Mouse (Mus musculus): ENCODE measurements around the gene Nradd. TPM values are rescaled to one million over a fixed set of nuclear protein-coding genes. Genes with fewer than 3 reads are reported as not detected.

Nradd gene
- polyA plus RNA-seq, 1 experiment from 2014 or later: 38.0 TPM

- H3K9me3 ChIP-seq: no peaks in the 10 kb centered on the region
- H3K27ac ChIP-seq (replicated peaks): peak overlapping the region; percentile 88
- H3K4me2 ChIP-seq: peak overlapping the region; percentile 97
- peak overlapping the region; percentile 53 for H3K4me3 ChIP-seq
- H3K36me3 ChIP-seq: peaks cover 45% of the 10 kb centered on the region
- no peak for ATAC-seq (ENCODE audit: low read depth)
- peaks cover 27% of the 10 kb centered on the region for H3K4me1 ChIP-seq (replicated peaks)
- no peaks in the 10 kb centered on the region for H3K27me3 ChIP-seq
- 40% methylated on average over 8 of the region's 8 CpGs for WGBS
- peak overlapping the region; percentile 78 for H3K9ac ChIP-seq
These were observed 646 bp downstream of the Nradd start for GRCm38 (mm10) chr9:110623416-110624195.

GRCm38 (mm10) chr9:110622621-110623219, 1.5 kb downstream of the Nradd start:
- Histone ChIP-seq H3K4me2 (no peak overlapping the region), H3K9me3 (no peaks in the 10 kb centered on the region), H3K36me3 (peaks cover 54% of the 10 kb centered on the region), H3K27ac (replicated peaks) (no peak overlapping the region), H3K4me1 (replicated peaks) (peaks cover 27% of the 10 kb centered on the region), H3K4me3 (no peak overlapping the region), H3K27me3 (no peaks in the 10 kb centered on the region), H3K9ac (no peak overlapping the region)
- ATAC-seq (ENCODE audit: low read depth): no peak
- WGBS: 87% methylated on average over 12 of the region's 12 CpGs

- ATAC-seq (ENCODE audit: low read depth): no peak
- Histone ChIP-seq H3K36me3 (peaks cover 63% of the 10 kb centered on the region), H3K27ac (replicated peaks) (no peak overlapping the region), H3K4me1 (replicated peaks) (peaks cover 24% of the 10 kb centered on the region), H3K9ac (no peak overlapping the region), H3K9me3 (no peaks in the 10 kb centered on the region), H3K4me3 (no peak overlapping the region), H3K27me3 (no peaks in the 10 kb centered on the region), H3K4me2 (no peak overlapping the region)
- WGBS: 92% methylated on average over 7 of the region's 7 CpGs
These were observed 3.6 kb downstream of the Nradd start for GRCm38 (mm10) chr9:110620685-110621084.

GRCm38 (mm10) chr9:110620180-110620579, 4.1 kb downstream of the Nradd start:
- Histone ChIP-seq H3K27ac (replicated peaks) (no peak overlapping the region), H3K9me3 (no peaks in the 10 kb centered on the region), H3K27me3 (no peaks in the 10 kb centered on the region), H3K36me3 (peaks cover 68% of the 10 kb centered on the region), H3K4me3 (no peak overlapping the region), H3K4me1 (replicated peaks) (peaks cover 19% of the 10 kb centered on the region), H3K9ac (no peak overlapping the region), H3K4me2 (no peak overlapping the region)
- 89% methylated on average over 7 of the region's 7 CpGs for WGBS
- no peak for ATAC-seq (ENCODE audit: low read depth)

GRCm38 (mm10) chr9:110617081-110617480, 7.2 kb downstream of the Nradd start:
- no peak overlapping the region for H3K9ac ChIP-seq
- H3K9me3 ChIP-seq: no peaks in the 10 kb centered on the region
- no peaks in the 10 kb centered on the region for H3K27me3 ChIP-seq
- H3K27ac ChIP-seq (replicated peaks): no peak overlapping the region
- WGBS: 76% methylated on average over 3 of the region's 3 CpGs
- no peak overlapping the region for H3K4me3 ChIP-seq
- ATAC-seq (ENCODE audit: low read depth): no peak
- no peak overlapping the region for H3K4me2 ChIP-seq
- no peaks in the 10 kb centered on the region for H3K4me1 ChIP-seq (replicated peaks)
- peaks cover 80% of the 10 kb centered on the region for H3K36me3 ChIP-seq

- Histone ChIP-seq H3K4me2 (no peak overlapping the region), H3K27me3 (no peaks in the 10 kb centered on the region), H3K4me1 (replicated peaks) (no peaks in the 10 kb centered on the region), H3K36me3 (peaks cover 58% of the 10 kb centered on the region), H3K9ac (no peak overlapping the region), H3K9me3 (no peaks in the 10 kb centered on the region), H3K4me3 (no peak overlapping the region), H3K27ac (replicated peaks) (no peak overlapping the region)
- WGBS: 86% methylated on average over 3 of the region's 3 CpGs
- ATAC-seq (ENCODE audit: low read depth): no peak
These were observed 12.8 kb downstream of the Nradd start for GRCm38 (mm10) chr9:110611471-110611870.

- H3K4me1 ChIP-seq (replicated peaks): no peaks in the 10 kb centered on the region
- H3K4me3 ChIP-seq: no peak overlapping the region
- no peak overlapping the region for H3K9ac ChIP-seq
- H3K36me3 ChIP-seq: peaks cover 16% of the 10 kb centered on the region
- no peaks in the 10 kb centered on the region for H3K27me3 ChIP-seq
- no peak overlapping the region for H3K27ac ChIP-seq (replicated peaks)
- H3K9me3 ChIP-seq: no peaks in the 10 kb centered on the region
- 93% methylated on average over 1 of the region's 1 CpGs for WGBS
- no peak for ATAC-seq (ENCODE audit: low read depth)
- H3K4me2 ChIP-seq: no peak overlapping the region
These were observed 40.7 kb downstream of the Nradd start for GRCm38 (mm10) chr9:110583521-110583920.

GRCm38 (mm10) chr9:110582161-110582560, 42.1 kb downstream of the Nradd start:
- Histone ChIP-seq H3K4me3 (no peak overlapping the region), H3K4me1 (replicated peaks) (no peaks in the 10 kb centered on the region), H3K4me2 (no peak overlapping the region), H3K36me3 (peaks cover 15% of the 10 kb centered on the region), H3K9me3 (no peaks in the 10 kb centered on the region), H3K27ac (replicated peaks) (no peak overlapping the region), H3K27me3 (no peaks in the 10 kb centered on the region), H3K9ac (no peak overlapping the region)
- 87% methylated on average over 2 of the region's 2 CpGs for WGBS
- no peak for ATAC-seq (ENCODE audit: low read depth)

Small RNAs within 50 kb of the gene (microRNA-seq; reads per million reads assigned to microRNA genes)
- gene Mir8107: not detected

Other genes with a start within 250 kb of the Nradd start
- 21.5 and 27.8 TPM in 2 replicates for gene Ptpn23, start 216.2 kb downstream of the Nradd start, polyA plus RNA-seq (2015; fragmentation: Nextera tagmentation; extraction: Ambion mirVana)
- 2.8 and 3.1 TPM in 2 replicates for gene Ngp, start 204.7 kb downstream of the Nradd start, polyA plus RNA-seq (2015; fragmentation: Nextera tagmentation; extraction: Ambion mirVana)
- 16.6 and 18.6 TPM in 2 replicates for gene Klhl18, start 147.8 kb downstream of the Nradd start, polyA plus RNA-seq (2015; fragmentation: Nextera tagmentation; extraction: Ambion mirVana)
- 2.3 and 2.5 TPM in 2 replicates for gene Kif9, start 147.5 kb downstream of the Nradd start, polyA plus RNA-seq (2015; fragmentation: Nextera tagmentation; extraction: Ambion mirVana)
- gene Setd2, start 91.9 kb downstream of the Nradd start, polyA plus RNA-seq (2015; fragmentation: Nextera tagmentation; extraction: Ambion mirVana): 35.7 and 36.3 TPM in 2 replicates
- 1.8 and 2.2 TPM in 2 replicates for gene Nbeal2, start 29.7 kb upstream of the Nradd start, polyA plus RNA-seq (2015; fragmentation: Nextera tagmentation; extraction: Ambion mirVana)
- 105 and 118 TPM in 2 replicates for gene Ccdc12, start 32.1 kb upstream of the Nradd start, polyA plus RNA-seq (2015; fragmentation: Nextera tagmentation; extraction: Ambion mirVana)
- gene Myl3, start 117.4 kb upstream of the Nradd start, polyA plus RNA-seq (2015; fragmentation: Nextera tagmentation; extraction: Ambion mirVana): 1.2 and 3.8 TPM in 2 replicates
- gene Pth1r, start 122.7 kb upstream of the Nradd start, polyA plus RNA-seq (2015; fragmentation: Nextera tagmentation; extraction: Ambion mirVana): 17.6 and 20.2 TPM in 2 replicates
- gene Prss42, start 173.7 kb upstream of the Nradd start, polyA plus RNA-seq (2015; fragmentation: Nextera tagmentation; extraction: Ambion mirVana): not detected in 2 replicates
- not detected in 2 replicates for gene Prss44, start 189.5 kb upstream of the Nradd start, polyA plus RNA-seq (2015; fragmentation: Nextera tagmentation; extraction: Ambion mirVana)
- gene Prss43, start 202.2 kb upstream of the Nradd start, polyA plus RNA-seq (2015; fragmentation: Nextera tagmentation; extraction: Ambion mirVana): not detected in 2 replicates
- gene Prss45, start 210.1 kb upstream of the Nradd start, polyA plus RNA-seq (2015; fragmentation: Nextera tagmentation; extraction: Ambion mirVana): not detected in 2 replicates
- not detected in 2 replicates for gene Prss46, start 220.1 kb upstream of the Nradd start, polyA plus RNA-seq (2015; fragmentation: Nextera tagmentation; extraction: Ambion mirVana)
- 0.22 TPM in 1 of 2 replicates, not detected in the other for gene Prss50, start 233.5 kb upstream of the Nradd start, polyA plus RNA-seq (2015; fragmentation: Nextera tagmentation; extraction: Ambion mirVana)

All from neural tube, embryonic 13.5 days (tissue).